Mouse (Mus musculus): ENCODE measurements around the gene Tmem94.

GRCm38 (mm10) chr11:115746109-115746508 is 19.1 kb upstream of the Tmem94 start:
- TF ChIP-seq CTCF (IDR thresholded peaks at IDR 0.05; ENCODE audit: extremely low read depth, insufficient read length, insufficient replicate concordance, low read depth, low read length) = no peak
- TF ChIP-seq POLR2A (IDR thresholded peaks at IDR 0.05; ENCODE audit: low read depth, low read length) = no peak

All from small intestine, adult 2 months (tissue).